Mouse (Mus musculus) MEL (cell line): Measurements from ENCODE around the gene Zbtb20.

Experiments
- CTCF ChIP-seq, 3 experiments: IDR thresholded peaks in 2 of 3; conservative IDR thresholded peaks in 1 of 3; 2 replicates each; pipeline ENCODE4 v1.5.1; 2011 to 2012; ENCODE audit warnings: low read length in 3 of 3, low read depth in 2 of 3, mild to moderate bottlenecking in 2 of 3, improper control_type of control experiment in 1 of 3, inconsistent platforms in 1 of 3, mixed read lengths in 1 of 3, moderate library complexity in 1 of 3; ENCODE audit not compliant: control insufficient read depth in 1 of 3, insufficient read depth in 1 of 3, poor library complexity in 1 of 3, severe bottlenecking in 1 of 3
- ELF1 ChIP-seq: IDR thresholded peaks from 2 replicates; pipeline ENCODE4 v1.6.1; 2014; ENCODE audit warnings: low read depth, mild to moderate bottlenecking, inconsistent platforms, low read length, improper control_type of control experiment, moderate library complexity
- KAT2A ChIP-seq: conservative IDR thresholded peaks from 2 replicates; pipeline ENCODE4 v1.6.1; 2012; ENCODE audit warnings: low read depth, low read length, improper control_type of control experiment, inconsistent platforms
- MAZ ChIP-seq: IDR thresholded peaks from 2 replicates; pipeline ENCODE4 v1.6.1; 2012; ENCODE audit warnings: low read depth, mild to moderate bottlenecking, inconsistent platforms, low read length, improper control_type of control experiment
- SMC3 ChIP-seq: IDR thresholded peaks from 2 replicates; pipeline ENCODE4 v1.6.1; 2011; ENCODE audit warnings: low read depth, low read length, improper control_type of control experiment

- TF ChIP-seq MAZ = no peak
- TF ChIP-seq KAT2A = no peak
- TF ChIP-seq ELF1 = no peak
- TF ChIP-seq SMC3 = no peak
- no peak for TF ChIP-seq CTCF (IDR thresholded peaks at IDR 0.05 in 2 of 3, conservative IDR thresholded peaks at IDR 0.05 in 1 of 3; ENCODE audit: control insufficient read depth in 1 of 3, insufficient read depth in 1 of 3, low read depth in 2 of 3, low read length in 3 of 3, poor library complexity in 1 of 3, severe bottlenecking in 1 of 3)
These were observed 563.2 kb downstream of the Zbtb20 start for GRCm38 (mm10) chr16:43438878-43439371.
